Mouse (Mus musculus): Measurements from ENCODE around the gene 4931429L15Rik.
"Not testable (repeated sequence)": the region's sequence is repeated elsewhere in the genome, so short reads cannot be mapped to it uniquely, and the experiment has no call there.

DNA sequence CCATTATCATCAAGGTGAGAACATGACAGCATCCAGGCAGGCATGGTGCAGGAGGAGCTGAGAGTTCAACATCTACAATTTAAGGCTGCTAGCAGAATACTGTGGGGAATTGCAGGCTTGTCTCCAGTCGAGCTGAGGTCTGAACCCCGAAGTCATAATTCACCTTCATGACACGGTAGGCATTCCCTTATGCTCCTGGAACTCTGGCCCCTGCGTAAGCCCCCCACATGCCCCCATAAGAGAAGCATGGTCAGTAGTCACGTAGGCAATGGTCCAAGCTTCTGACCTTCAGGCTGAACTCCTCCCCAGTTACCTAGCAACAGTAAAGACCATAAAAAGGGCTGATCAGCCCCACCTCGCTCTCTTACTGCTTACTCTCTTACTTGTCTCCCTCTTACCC lies at the start of gene 4931429L15Rik:
- TF ChIP-seq POLR2A (IDR thresholded peaks at IDR 0.05; ENCODE audit: insufficient read depth, low read length); CTCF (IDR thresholded peaks at IDR 0.05; ENCODE audit: low read depth, low read length): not testable (repeated sequence)
